Mouse (Mus musculus): Measurements from ENCODE around the gene Xylt1.

Xylt1 gene

GRCm38 (mm10) chr7:117563939-117564499 lies 183.2 kb downstream of the Xylt1 start:
- DNase-seq (ENCODE audit: low read depth, low spot score), result no peak

- DNase-seq (ENCODE audit: low read depth, low spot score), result no peak
Observed at GRCm38 (mm10) chr7:117564627-117565026, 183.8 kb downstream of the Xylt1 start.

- peak; percentile 13 for DNase-seq (ENCODE audit: low read depth, low spot score)
Observed at GRCm38 (mm10) chr7:117566115-117566514, 185.3 kb downstream of the Xylt1 start.

GRCm38 (mm10) chr7:117566833-117567232 lies 186.1 kb downstream of the Xylt1 start:
- DNase-seq (ENCODE audit: low read depth, low spot score), result no peak

- DNase-seq (ENCODE audit: low read depth, low spot score), result no peak
Observed at GRCm38 (mm10) chr7:117567252-117567651, 186.5 kb downstream of the Xylt1 start.

GRCm38 (mm10) chr7:117567653-117568340 lies 187.0 kb downstream of the Xylt1 start:
- no peak for DNase-seq (ENCODE audit: low read depth, low spot score)

GRCm38 (mm10) chr7:117571131-117571530 lies 190.4 kb downstream of the Xylt1 start:
- DNase-seq (ENCODE audit: low read depth, low spot score), result no peak

- no peak for DNase-seq (ENCODE audit: low read depth, low spot score)
Observed at GRCm38 (mm10) chr7:117571713-117572112, 190.9 kb downstream of the Xylt1 start.

GRCm38 (mm10) chr7:117573170-117573569 lies 192.4 kb downstream of the Xylt1 start:
- no peak for DNase-seq (ENCODE audit: low read depth, low spot score)

GRCm38 (mm10) chr7:117575417-117575816 lies 194.6 kb downstream of the Xylt1 start:
- DNase-seq (ENCODE audit: low read depth, low spot score), result no peak

- no peak for DNase-seq (ENCODE audit: low read depth, low spot score)
Observed at GRCm38 (mm10) chr7:117577035-117577434, 196.3 kb downstream of the Xylt1 start.

GRCm38 (mm10) chr7:117585164-117585563 lies 204.4 kb downstream of the Xylt1 start:
- no peak for DNase-seq (ENCODE audit: low read depth, low spot score)

GRCm38 (mm10) chr7:117586811-117587210 lies 206.0 kb downstream of the Xylt1 start:
- no peak for DNase-seq (ENCODE audit: low read depth, low spot score)

- DNase-seq (ENCODE audit: low read depth, low spot score), result no peak
Observed at GRCm38 (mm10) chr7:117587234-117587929, 206.6 kb downstream of the Xylt1 start.

- DNase-seq (ENCODE audit: low read depth, low spot score), result no peak
Observed at GRCm38 (mm10) chr7:117588426-117588825, 207.6 kb downstream of the Xylt1 start.

GRCm38 (mm10) chr7:117589359-117589758 lies 208.6 kb downstream of the Xylt1 start:
- DNase-seq (ENCODE audit: low read depth, low spot score), result peak; percentile 19

GRCm38 (mm10) chr7:117589820-117590219 lies 209.0 kb downstream of the Xylt1 start:
- DNase-seq (ENCODE audit: low read depth, low spot score), result no peak

- no peak for DNase-seq (ENCODE audit: low read depth, low spot score)
Observed at GRCm38 (mm10) chr7:117594191-117594590, 213.4 kb downstream of the Xylt1 start.

GRCm38 (mm10) chr7:117595029-117595695 lies 214.4 kb downstream of the Xylt1 start:
- no peak for DNase-seq (ENCODE audit: low read depth, low spot score)

GRCm38 (mm10) chr7:117600443-117600842 lies 219.7 kb downstream of the Xylt1 start:
- DNase-seq (ENCODE audit: low read depth, low spot score), result no peak

GRCm38 (mm10) chr7:117610439-117610838 lies 229.7 kb downstream of the Xylt1 start:
- DNase-seq (ENCODE audit: low read depth, low spot score), result no peak

- peak; percentile 3 for DNase-seq (ENCODE audit: low read depth, low spot score)
Observed at GRCm38 (mm10) chr7:117612788-117613473, 232.2 kb downstream of the Xylt1 start.
